ENCODE assay signal across 33 mouse cellular contexts in genomic region chr5:92413271-92413981, GRCm38 (mm10). TPM values are rescaled to one million over a fixed set of nuclear protein-coding genes. Genes with fewer than 3 reads are reported as not detected.
DNase-seq lines count a peak whose midpoint lies in the region; ATAC-seq lines count a peak whose summit lies in the region.
"Had no signal": no experiment of that assay in that cellular context is flagged by ENCODE, and none has a peak within 500 bp of the region (broad histone marks: within the 10 kb centered on the region; RNA-seq: fewer than 3 reads in every experiment).

No protein-coding gene starts in this region.

- no peaks in the 10 kb centered on the region for H3K9me3 ChIP-seq in heart, embryonic 10.5 days
- no peaks in the 10 kb centered on the region for H3K9me3 ChIP-seq in heart, embryonic 12.5 days (replicated peaks)
- no peaks in the 10 kb centered on the region for H3K9me3 ChIP-seq in midbrain, embryonic 13.5 days
- no peaks in the 10 kb centered on the region for H3K9me3 ChIP-seq in midbrain, embryonic 10.5 days (replicated peaks)
- no peaks in the 10 kb centered on the region for H3K9me3 ChIP-seq in embryonic facial prominence, embryonic 13.5 days
- H3K9me3 ChIP-seq: embryonic facial prominence, embryonic 12.5 days; forebrain, embryonic 13.5 days; heart, embryonic 13.5 days; hindbrain, embryonic 10.5 days; midbrain, embryonic 15.5 days; neural tube, embryonic 12.5 days had no signal

- peaks cover 44% of the 10 kb centered on the region for H3K36me3 ChIP-seq in heart, embryonic 10.5 days
- H3K36me3 ChIP-seq in heart, embryonic 12.5 days: peaks cover 39% of the 10 kb centered on the region
- peaks cover 38% of the 10 kb centered on the region for H3K36me3 ChIP-seq in midbrain, embryonic 13.5 days
- peaks cover 47% of the 10 kb centered on the region for H3K36me3 ChIP-seq in midbrain, embryonic 10.5 days
- peaks cover 40% of the 10 kb centered on the region for H3K36me3 ChIP-seq in embryonic facial prominence, embryonic 13.5 days

- WGBS in heart, embryonic 10.5 days: 82% methylated on average over 11 of the region's 11 CpGs
- 81% methylated on average over 11 of the region's 11 CpGs for WGBS in heart, embryonic 12.5 days
- WGBS in midbrain, embryonic 13.5 days: 89% methylated on average over 11 of the region's 11 CpGs
- WGBS in midbrain, embryonic 10.5 days: 90% methylated on average over 11 of the region's 11 CpGs
- 83% methylated on average over 11 of the region's 11 CpGs for WGBS in embryonic facial prominence, embryonic 13.5 days

- peaks cover 4% of the 10 kb centered on the region; the same call in 1 of the 2 replicates for H3K4me1 ChIP-seq in heart, embryonic 10.5 days
- peaks cover 12% of the 10 kb centered on the region; the same call in 1 of the 2 replicates for H3K4me1 ChIP-seq in heart, embryonic 12.5 days (replicated peaks)
- H3K4me1 ChIP-seq in midbrain, embryonic 13.5 days (replicated peaks): no peaks in the 10 kb centered on the region
- H3K4me1 ChIP-seq in midbrain, embryonic 10.5 days: no peaks in the 10 kb centered on the region
- H3K4me1 ChIP-seq in embryonic facial prominence, embryonic 13.5 days: no peaks in the 10 kb centered on the region
- H3K4me1 ChIP-seq: embryonic facial prominence, embryonic 12.5 days; forebrain, embryonic 13.5 days; midbrain, embryonic 15.5 days; neural tube, embryonic 12.5 days had no signal

- H3K27ac ChIP-seq in heart, embryonic 10.5 days: no peak overlapping the region
- H3K27ac ChIP-seq in heart, embryonic 12.5 days (ENCODE audit: poor library complexity, severe bottlenecking): no peak overlapping the region
- no peak overlapping the region for H3K27ac ChIP-seq in midbrain, embryonic 13.5 days
- no peak overlapping the region for H3K27ac ChIP-seq in midbrain, embryonic 10.5 days (replicated peaks)
- H3K27ac ChIP-seq in embryonic facial prominence, embryonic 13.5 days: no peak overlapping the region
- H3K27ac ChIP-seq: embryonic facial prominence, embryonic 12.5 days; forebrain, embryonic 13.5 days; heart, embryonic 13.5 days; hindbrain, embryonic 10.5 days; hindbrain, postnatal 0 days; kidney, postnatal 0 days; liver, embryonic 14.5 days; midbrain, embryonic 15.5 days; neural tube, embryonic 12.5 days had no signal

- no peak overlapping the region for H3K4me2 ChIP-seq in heart, embryonic 12.5 days
- H3K4me2 ChIP-seq in midbrain, embryonic 13.5 days (replicated peaks): no peak overlapping the region
- no peak overlapping the region for H3K4me2 ChIP-seq in embryonic facial prominence, embryonic 13.5 days
- H3K4me2 ChIP-seq: embryonic facial prominence, embryonic 12.5 days; forebrain, embryonic 13.5 days; heart, embryonic 13.5 days; midbrain, embryonic 15.5 days; neural tube, embryonic 12.5 days had no signal

- no peaks in the 10 kb centered on the region for H3K27me3 ChIP-seq in heart, embryonic 10.5 days (ENCODE audit: insufficient read depth, poor library complexity, severe bottlenecking)
- no peaks in the 10 kb centered on the region for H3K27me3 ChIP-seq in heart, embryonic 12.5 days (replicated peaks)
- no peaks in the 10 kb centered on the region for H3K27me3 ChIP-seq in midbrain, embryonic 13.5 days
- no peaks in the 10 kb centered on the region for H3K27me3 ChIP-seq in midbrain, embryonic 10.5 days (ENCODE audit: low read depth, poor library complexity, severe bottlenecking)
- no peaks in the 10 kb centered on the region for H3K27me3 ChIP-seq in embryonic facial prominence, embryonic 13.5 days
- H3K27me3 ChIP-seq: embryonic facial prominence, embryonic 12.5 days; forebrain, embryonic 13.5 days; heart, embryonic 13.5 days; midbrain, embryonic 15.5 days; neural tube, embryonic 12.5 days had no signal

- ATAC-seq in heart, embryonic 12.5 days (ENCODE audit: insufficient number of reproducible peaks, low FRiP score): no peak
- 0 out of 2 replicates have a peak, but pooled peaks have one; percentile 4 for ATAC-seq in midbrain, embryonic 13.5 days
- ATAC-seq in embryonic facial prominence, embryonic 13.5 days (ENCODE audit: insufficient number of reproducible peaks, insufficient read depth, low FRiP score, low TSS enrichment, low read depth): 0 out of 2 replicates have a peak, but pooled peaks have one; percentile 37
- ATAC-seq: forebrain, embryonic 13.5 days; hindbrain, postnatal 0 days; intestine, embryonic 16.5 days; midbrain, embryonic 15.5 days had no signal

- H3K9ac ChIP-seq in heart, embryonic 12.5 days: no peak overlapping the region
- H3K9ac ChIP-seq in midbrain, embryonic 13.5 days (replicated peaks): no peak overlapping the region
- no peak overlapping the region for H3K9ac ChIP-seq in embryonic facial prominence, embryonic 13.5 days
- H3K9ac ChIP-seq: embryonic facial prominence, embryonic 12.5 days; forebrain, embryonic 13.5 days; heart, embryonic 13.5 days; liver, embryonic 14.5 days; midbrain, embryonic 15.5 days; neural tube, embryonic 12.5 days had no signal

- DNase-seq in heart, embryonic 10.5 days (ENCODE audit: low spot score): peak; percentile 67
- no peak for DNase-seq in midbrain, embryonic 10.5 days (ENCODE audit: low spot score)
- peak; percentile 33 for DNase-seq in R1 (ENCODE audit: low read depth, low spot score)
- no peak for DNase-seq in kidney, postnatal 10 days
- DNase-seq: adrenal gland, postnatal 10 days; B cell, adult 2 months; cerebellum, adult 8-10 months; cerebellum, postnatal 25 days; gastrocnemius, postnatal 25 days; heart, adult 18-20 months; heart, postnatal 10 days; kidney, adult 8-10 months; layer of hippocampus, postnatal 36 days; left cerebral cortex, postnatal 4 days; lung, adult 2 months; right cerebral cortex, adult 18-20 months; right cerebral cortex, postnatal 4 days; thymus, postnatal 36 days had no signal

- H3K4me3 ChIP-seq in heart, embryonic 10.5 days: no peak overlapping the region
- no peak overlapping the region for H3K4me3 ChIP-seq in heart, embryonic 12.5 days
- no peak overlapping the region for H3K4me3 ChIP-seq in midbrain, embryonic 13.5 days (replicated peaks)
- H3K4me3 ChIP-seq in midbrain, embryonic 10.5 days: no peak overlapping the region
- H3K4me3 ChIP-seq in embryonic facial prominence, embryonic 13.5 days: no peak overlapping the region
- H3K4me3 ChIP-seq: embryonic facial prominence, embryonic 12.5 days; erythroblast, embryonic 14.5 days; forebrain, embryonic 13.5 days; heart, embryonic 13.5 days; hindbrain, embryonic 10.5 days; midbrain, embryonic 15.5 days; myocyte; neural tube, embryonic 12.5 days had no signal

RNA-seq across cellular contexts. Expression of gene Nup54, which starts 21.6 kb away (rescaled TPM):
- polyA plus RNA-seq in heart, embryonic 10.5 days (2016; fragmentation: Nextera tagmentation; extraction: Ambion mirVana): 52.8 and 60.8 TPM in 2 replicates
- polyA plus RNA-seq in heart, embryonic 12.5 days (2016; fragmentation: Nextera tagmentation; extraction: Ambion mirVana): 42.6 and 44.6 TPM in 2 replicates
- polyA plus RNA-seq in midbrain, embryonic 13.5 days (2015; fragmentation: Nextera tagmentation; extraction: Ambion mirVana): 53.7 and 58.5 TPM in 2 replicates
- 63.4 and 70.0 TPM in 2 replicates for polyA plus RNA-seq in midbrain, embryonic 10.5 days (2016; fragmentation: Nextera tagmentation; extraction: Ambion mirVana)
- polyA plus RNA-seq in embryonic facial prominence, embryonic 13.5 days (2015; fragmentation: Nextera tagmentation; extraction: Ambion mirVana): 52.7 and 57.0 TPM in 2 replicates

Comparison
In these comparisons a context has a peak if more than half of its experiments do, and no peak if none do; other contexts are left out.
1. DNase-seq: peak in heart, embryonic 10.5 days (single experiment) and R1 (single experiment); none in midbrain, embryonic 10.5 days (single experiment) and kidney, postnatal 10 days (single experiment).